Mouse (Mus musculus) cerebellum, postnatal 36 days (tissue): ENCODE data around the gene Ahnak.
"Not testable (repeated sequence)": the region's sequence is repeated elsewhere in the genome, so short reads cannot be mapped to it uniquely, and the experiment has no call there.

Experiments
- DNase-seq, 2 experiments: peaks; one replicate each; pipeline ENCODE4 v3.0.0; 2021 to 2022; ENCODE audit warnings: mixed read lengths in 2 of 2

Ahnak gene

GRCm38 (mm10) chr19:9044291-9044690, 55.2 kb downstream of the Ahnak start:
- no peak for DNase-seq

GRCm38 (mm10) chr19:9047207-9047945, 58.3 kb downstream of the Ahnak start:
- no peak for DNase-seq

DNA sequence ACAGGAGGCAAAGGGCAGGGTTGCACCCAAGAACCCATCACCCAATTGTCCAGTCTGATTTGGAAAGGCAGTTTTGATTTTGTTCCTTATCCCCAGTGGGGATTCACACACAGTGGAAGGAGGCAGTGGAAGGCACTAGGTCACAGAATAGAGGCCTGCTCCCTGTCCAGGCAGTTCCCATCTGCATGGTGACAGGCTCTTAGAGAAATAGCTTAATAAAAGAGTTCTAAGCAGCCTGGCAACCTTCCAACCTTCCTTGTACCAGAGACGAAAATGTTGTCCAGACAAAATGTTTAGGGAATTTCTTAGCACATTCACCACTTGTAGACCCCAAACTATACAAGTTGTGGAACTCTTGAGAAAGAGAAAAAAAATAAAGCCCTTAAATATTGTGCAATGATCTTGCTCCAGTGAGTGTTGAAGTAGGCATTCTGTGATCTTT, 58.9 kb downstream of the Ahnak start:
- DNase-seq: no peak

- no peak for DNase-seq
Observed at GRCm38 (mm10) chr19:9048981-9049687, 60.0 kb downstream of the Ahnak start.

GRCm38 (mm10) chr19:9050294-9051229, 61.5 kb downstream of the Ahnak start:
- DNase-seq: no peak

DNA sequence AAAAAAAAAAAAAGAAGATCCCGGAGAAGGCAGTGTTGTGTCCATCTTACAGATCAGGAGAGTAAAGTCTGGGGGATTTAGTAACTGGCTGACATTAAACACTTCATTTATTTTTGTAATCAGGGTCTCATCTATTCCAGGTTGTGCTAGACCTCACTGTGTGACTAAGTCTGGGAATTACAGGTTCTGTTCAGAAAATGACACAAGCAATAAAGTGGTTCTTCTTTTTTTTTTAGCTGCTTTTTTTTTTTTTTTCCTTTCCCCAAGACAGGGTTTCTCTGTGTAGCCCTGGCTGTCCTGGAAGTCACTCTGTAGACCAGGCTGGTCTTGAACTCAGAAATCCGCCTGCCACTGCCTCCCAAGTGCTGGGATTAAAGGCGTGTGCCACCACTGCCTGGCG, 62.9 kb downstream of the Ahnak start:
- not testable (repeated sequence) for DNase-seq

GRCm38 (mm10) chr19:9052803-9053431, 63.8 kb downstream of the Ahnak start:
- DNase-seq: peak; percentile 19 to 24

- DNase-seq: no peak
Observed at GRCm38 (mm10) chr19:9055153-9055552, 66.1 kb downstream of the Ahnak start.

- no peak for DNase-seq
Observed at GRCm38 (mm10) chr19:9055703-9056355, 66.7 kb downstream of the Ahnak start.

DNA sequence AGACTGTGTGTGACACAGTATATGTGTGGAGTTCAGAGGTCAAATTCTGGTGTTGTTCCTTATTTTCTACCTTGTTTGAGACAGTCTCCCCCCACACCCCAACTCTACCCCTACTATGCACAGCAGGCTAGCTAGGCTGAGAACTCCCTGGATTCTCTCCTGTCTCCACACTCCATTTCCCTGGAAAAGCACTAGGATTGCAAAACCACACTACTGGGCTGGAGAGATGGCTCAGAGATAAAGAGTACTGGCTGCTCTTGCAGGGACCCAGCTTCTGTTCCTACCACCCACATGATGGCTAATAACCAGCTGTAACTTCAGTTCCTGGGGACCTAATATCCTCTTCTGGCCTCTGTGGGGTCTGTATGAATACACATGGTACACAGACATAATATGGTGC, 68.6 kb downstream of the Ahnak start:
- no peak for DNase-seq

- no peak for DNase-seq
Observed at GRCm38 (mm10) chr19:9058331-9058884, 69.3 kb downstream of the Ahnak start.

- no peak for DNase-seq
Observed at GRCm38 (mm10) chr19:9058944-9059343, 69.9 kb downstream of the Ahnak start.

- no peak for DNase-seq
Observed at GRCm38 (mm10) chr19:9059391-9059790, 70.3 kb downstream of the Ahnak start.

GRCm38 (mm10) chr19:9060103-9060502, 71.0 kb downstream of the Ahnak start:
- DNase-seq: no peak

DNA sequence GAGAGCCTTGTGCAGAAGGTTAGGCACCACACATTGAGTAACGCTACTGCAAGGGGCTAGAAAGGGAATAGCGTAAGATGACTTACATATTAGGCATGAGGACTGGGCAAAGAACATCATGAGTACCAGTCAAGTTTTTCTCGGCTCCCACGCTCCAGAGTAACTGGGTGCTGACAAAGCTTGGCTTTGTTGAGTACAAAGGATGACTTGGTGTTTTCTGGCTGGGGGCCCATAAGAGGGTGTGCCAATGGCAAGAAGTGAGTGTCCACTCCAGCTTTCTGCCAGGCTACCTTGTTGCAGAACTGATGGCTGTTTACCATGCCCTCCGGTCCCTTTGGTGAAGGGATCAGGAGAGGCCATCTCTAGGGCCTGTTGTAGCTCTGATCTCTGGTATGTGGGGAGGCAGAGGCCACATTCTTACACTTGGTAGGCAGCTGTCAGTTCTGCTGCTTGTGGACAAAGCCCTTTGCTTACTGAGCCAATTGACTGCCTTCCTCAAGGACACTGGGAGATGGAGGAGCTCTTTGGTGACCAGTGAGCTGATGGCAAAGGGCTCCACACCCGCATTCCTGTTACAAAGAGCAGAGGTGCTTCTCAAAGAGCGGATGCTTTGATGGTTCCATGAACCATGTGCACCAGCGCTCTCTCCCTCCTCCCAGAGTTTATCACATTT, 72.3 kb downstream of the Ahnak start:
- peak in 1 of 2 experiments; percentile 13 for DNase-seq

DNA sequence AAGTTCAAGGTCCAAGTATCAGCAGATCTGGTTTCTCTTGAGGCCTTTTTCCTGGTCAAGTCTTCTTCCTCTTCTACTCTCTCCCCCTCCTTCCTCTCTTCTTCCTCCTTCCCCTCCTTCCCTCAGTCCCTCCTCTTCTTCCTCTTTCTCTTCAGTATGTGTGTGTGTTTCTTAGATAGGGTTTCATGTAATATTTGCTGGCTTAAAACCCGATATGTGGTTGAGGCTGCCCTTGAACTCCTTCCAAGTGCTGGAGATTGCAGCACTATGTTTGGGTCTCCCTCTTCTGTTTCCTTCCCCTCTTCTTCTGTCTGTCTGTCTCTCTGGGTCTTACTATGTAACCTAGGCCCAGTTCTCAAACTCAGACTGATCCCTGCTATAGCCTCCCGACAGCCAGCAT, 73.7 kb downstream of the Ahnak start:
- DNase-seq: no peak

- peak; percentile 15 to 20 for DNase-seq
Observed at GRCm38 (mm10) chr19:9063831-9064230, 74.7 kb downstream of the Ahnak start.

- DNase-seq: no peak
Observed at GRCm38 (mm10) chr19:9065621-9066561, 76.8 kb downstream of the Ahnak start.

GRCm38 (mm10) chr19:9067292-9067691, 78.2 kb downstream of the Ahnak start:
- no peak for DNase-seq
